Mouse (Mus musculus) left cerebral cortex, postnatal 10 days (tissue): ENCODE measurements at regions not wholly inside any gene's neighbourhood (a gene's known extent, or its start where the extent isn't known, plus 50 kb on each side); places are given as distances from the start of the nearest gene placed in this dataset.

Experiments used
- DNase-seq, 2 experiments: peaks; one replicate each; pipeline ENCODE4 v3.0.0; 2021 to 2022; ENCODE audit warnings: low spot score in 2 of 2, mixed read lengths in 1 of 2; ENCODE audit errors: extremely low spot score in 1 of 2
- intact Hi-C: fragments of 180-260 bp; cut with DNase I; formaldehyde crosslinking; loops from one replicate; pipeline ENCODE4 v1.15.1; 2025

DNA sequence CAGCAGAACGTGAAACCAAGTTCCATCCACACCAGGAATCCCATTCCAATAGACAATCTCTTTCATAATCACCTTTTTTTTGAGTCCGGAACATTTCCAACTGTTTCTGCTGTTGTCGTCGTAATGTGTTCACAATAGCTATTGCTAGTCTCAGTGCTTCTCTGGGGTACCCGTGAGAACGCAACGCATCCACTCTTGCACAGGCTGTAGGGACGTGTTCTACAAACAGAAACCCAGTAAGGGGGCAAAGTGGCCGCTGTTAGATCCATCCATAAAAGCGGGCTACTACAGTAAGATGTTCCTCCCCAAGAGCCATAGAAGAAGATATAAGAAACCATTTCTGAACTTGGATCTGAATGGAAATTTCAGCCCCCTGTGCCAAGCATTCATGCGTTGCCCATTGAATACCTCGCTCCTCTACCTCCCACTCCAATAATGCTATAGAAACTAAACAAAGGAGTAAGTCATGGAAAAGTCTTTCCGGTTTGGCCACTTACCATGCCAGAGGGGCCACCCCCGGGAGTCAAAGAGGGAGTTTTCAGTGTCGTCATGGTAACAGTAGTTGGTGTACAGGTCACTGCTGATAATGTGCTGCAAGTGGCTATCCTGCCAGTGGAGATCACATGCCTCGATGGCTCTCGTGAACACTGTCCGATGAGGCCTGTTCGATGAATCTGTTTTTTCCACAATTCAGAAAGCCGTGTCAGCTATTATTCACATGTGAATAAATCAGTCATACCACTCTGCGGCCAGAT lies 300.6 kb upstream of the Smim15 start:
- DNase-seq, result no peak

DNA sequence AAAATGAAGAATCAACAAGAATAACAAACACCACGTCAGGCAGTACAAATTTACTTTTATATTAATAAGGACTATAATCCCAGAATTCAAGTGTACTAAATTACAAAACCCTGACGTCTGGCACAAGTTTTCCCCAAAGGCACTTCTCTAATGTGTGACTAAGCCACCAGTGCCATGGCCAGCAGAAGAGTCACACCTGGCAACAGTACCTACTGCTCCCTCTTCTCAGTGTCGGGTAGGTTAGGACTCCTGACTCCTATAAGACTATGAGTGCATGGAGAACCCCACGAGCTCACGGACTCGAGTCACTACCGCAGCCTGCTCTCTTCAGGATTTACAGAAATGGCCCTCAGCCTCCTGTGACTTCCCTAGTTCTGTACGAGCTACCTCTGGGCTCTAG lies 307.7 kb upstream of the Smim15 start:
- intact Hi-C loops, result no loop called here
- no peak for DNase-seq

More for the DNA sequence above, 300.6 kb upstream of the Smim15 start:
- intact Hi-C loops, result no loop called here

DNA sequence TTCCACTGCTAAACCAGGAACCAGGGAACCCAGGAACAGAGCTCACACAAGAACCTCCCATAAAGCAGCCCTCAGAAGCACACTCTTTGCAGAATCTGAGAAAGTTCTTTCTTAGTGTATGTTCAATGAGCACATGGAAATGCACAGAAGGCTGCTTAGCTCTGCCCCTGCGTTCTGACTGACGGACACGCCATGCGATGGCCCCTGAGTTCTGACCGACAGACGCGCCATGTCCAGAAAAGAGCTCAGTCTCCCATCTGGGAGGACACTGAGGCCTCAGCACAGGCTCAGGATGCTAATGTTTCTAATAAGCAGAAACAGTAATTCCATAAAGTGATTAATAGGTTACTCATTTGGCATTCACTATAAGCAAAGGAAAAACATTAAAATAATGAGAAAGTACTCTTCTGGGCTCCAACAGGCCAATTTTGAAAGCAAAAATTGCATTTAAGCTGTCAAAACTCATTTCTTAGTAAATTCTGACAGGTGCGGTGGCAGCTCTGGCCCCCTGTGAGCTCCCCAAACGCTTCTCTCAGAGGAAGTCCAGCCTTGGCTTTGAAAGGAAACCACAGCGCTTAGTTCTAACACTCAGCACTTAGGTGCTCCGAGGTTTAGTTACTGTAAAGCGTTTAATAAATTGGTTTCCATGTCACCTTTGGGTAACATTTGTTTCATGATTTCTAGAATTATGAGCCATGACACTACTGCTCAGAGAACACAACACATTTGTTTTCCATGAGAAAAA lies 309.9 kb upstream of the Smim15 start:
- no peak for DNase-seq

GRCm38 (mm10) chr13:107730976-107731375 lies 313.3 kb upstream of the Smim15 start:
- intact Hi-C loops, result no loop called here
- no peak for DNase-seq

More for the DNA sequence above, 309.9 kb upstream of the Smim15 start:
- intact Hi-C loops, result no loop called here

- intact Hi-C loops, result no loop called here
- no peak for DNase-seq
Observed at GRCm38 (mm10) chr13:107726491-107726890, 317.8 kb upstream of the Smim15 start.

GRCm38 (mm10) chr13:107721901-107722300 lies 322.3 kb upstream of the Smim15 start:
- intact Hi-C loops, result no loop called here
- DNase-seq, result no peak

GRCm38 (mm10) chr13:107720874-107721574 lies 323.2 kb upstream of the Smim15 start:
- no peak for DNase-seq
- intact Hi-C loops, result no loop called here

- DNase-seq, result no peak
- intact Hi-C loops, result no loop called here
Observed at GRCm38 (mm10) chr13:107718973-107719620, 325.1 kb upstream of the Smim15 start.

DNA sequence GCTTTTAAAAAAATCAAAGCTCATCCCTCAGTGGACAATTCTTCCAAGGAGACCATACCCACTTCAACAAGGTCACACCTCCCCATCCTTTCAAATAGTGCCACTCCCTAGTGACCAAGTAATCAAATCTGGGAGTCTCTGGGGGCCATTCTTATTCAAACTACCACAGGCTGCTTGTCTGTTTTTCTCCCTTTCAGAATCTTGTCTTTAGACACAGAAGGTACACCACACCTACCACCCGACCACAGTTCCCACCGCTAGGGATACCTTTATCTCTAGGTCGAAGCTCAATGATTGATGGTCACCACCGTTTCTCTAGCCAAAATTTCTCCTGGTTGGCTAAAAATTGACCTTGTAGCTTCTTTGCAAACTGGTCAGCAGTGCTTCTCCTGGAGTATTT lies 328.6 kb upstream of the Smim15 start:
- DNase-seq, result no peak
- intact Hi-C loops, result no loop called here

DNA sequence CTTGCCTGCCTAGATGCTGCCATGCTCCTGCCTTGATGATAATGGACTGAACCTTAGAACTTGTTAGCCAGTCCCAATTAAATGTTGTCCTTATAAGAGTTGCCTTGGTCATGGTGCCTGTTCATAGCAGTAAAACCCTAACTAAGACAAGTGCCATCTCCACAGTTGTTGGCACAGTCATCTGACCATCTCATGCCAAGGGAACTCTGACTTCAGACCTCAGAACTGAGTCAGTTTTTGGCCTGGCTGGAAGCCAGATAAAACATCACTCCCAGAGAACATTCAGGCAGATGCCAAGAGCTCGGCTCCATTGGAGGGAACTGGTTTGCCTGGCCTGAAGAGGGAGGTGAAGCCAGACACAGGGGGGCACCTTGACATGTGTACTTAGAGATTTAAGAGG lies 330.2 kb upstream of the Smim15 start:
- intact Hi-C loops, result no loop called here
- DNase-seq, result no peak

GRCm38 (mm10) chr13:107711341-107711994 lies 332.8 kb upstream of the Smim15 start:
- DNase-seq, result no peak
- intact Hi-C loops, result no loop called here

GRCm38 (mm10) chr13:107710368-107710767 lies 333.9 kb upstream of the Smim15 start:
- no peak for DNase-seq
- intact Hi-C loops, result no loop called here

GRCm38 (mm10) chr13:107709828-107710227 lies 334.4 kb upstream of the Smim15 start:
- intact Hi-C loops, result no loop called here
- DNase-seq, result no peak

DNA sequence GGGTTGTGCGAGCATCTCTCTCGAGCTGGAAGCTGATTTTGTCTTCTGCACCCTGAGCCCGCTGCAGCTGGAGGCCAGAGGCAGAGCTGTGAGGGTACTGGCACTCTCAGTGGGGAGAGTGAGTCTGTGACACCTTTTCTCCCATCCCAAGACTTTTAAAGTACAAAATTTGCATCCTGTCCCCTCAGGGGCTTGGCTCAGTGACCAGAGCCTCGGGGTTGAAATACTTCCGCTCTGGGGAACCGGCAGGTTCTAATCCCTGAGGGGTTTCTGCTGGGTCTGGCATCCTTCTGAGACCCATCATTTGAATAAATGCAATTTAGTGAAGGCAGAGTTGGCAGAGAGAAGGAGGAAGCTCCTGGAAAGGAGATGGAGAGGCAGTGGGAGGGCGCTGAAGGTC lies 340.5 kb upstream of the Smim15 start:
- DNase-seq, result no peak
- intact Hi-C loops, result no loop called here

DNA sequence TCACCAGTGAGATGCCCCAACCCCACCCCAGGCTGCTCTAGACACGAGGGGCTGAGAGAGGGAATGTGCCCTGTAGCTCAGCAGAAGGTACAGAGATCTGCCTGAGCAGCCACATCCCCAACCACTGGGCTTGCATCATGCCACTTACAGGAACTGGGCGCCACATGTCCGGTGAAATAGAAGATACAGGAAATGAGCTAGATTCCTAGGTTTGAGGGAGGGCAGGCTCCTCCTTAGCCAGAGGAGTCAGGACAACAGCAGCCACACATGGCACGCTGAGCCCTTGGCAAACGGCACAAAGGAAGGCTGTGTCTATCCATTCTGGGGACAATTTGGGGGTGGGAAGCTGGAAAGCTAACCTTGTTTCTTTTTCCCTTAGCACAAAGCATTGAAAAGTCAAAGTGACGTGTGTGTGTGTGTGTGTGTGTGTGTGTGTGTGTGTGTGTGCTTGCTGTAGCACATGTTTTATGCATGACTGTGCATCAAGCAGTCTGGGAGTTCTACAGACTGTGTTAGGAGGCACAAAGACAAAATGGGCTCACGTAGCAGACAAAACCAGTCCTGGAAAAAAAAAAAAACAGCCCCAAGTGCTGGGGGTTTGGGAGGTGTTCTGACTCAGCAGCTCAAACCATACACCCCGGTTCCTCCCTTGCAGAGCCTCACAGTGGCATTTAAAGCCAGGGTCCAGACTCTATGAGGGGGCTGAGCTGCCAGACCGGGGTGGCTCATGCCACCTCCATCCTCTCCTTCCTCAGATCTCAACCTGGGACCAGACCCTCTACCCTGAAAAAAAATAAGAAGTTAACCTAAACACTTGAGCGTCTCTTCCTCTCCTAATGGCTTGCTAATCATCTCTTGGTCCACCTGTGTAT lies 343.7 kb upstream of the Smim15 start:
- DNase-seq, result peak; percentile 37 to 42
- intact Hi-C loops, result no loop called here

- DNase-seq, result no peak
- intact Hi-C loops, result no loop called here
Observed at GRCm38 (mm10) chr13:107699251-107699650, 345.0 kb upstream of the Smim15 start.

- intact Hi-C loops, result no loop called here
- peak; percentile 32 to 39 for DNase-seq
Observed at GRCm38 (mm10) chr13:107698345-107698744, 345.9 kb upstream of the Smim15 start.
